Mouse (Mus musculus) retina, embryonic 14.5 days (tissue): ENCODE results near the gene Sgms2.
A peak's percentile ranks its signal among the peaks of the same experiment; 100 is the strongest.
"Not testable (repeated sequence)": the region's sequence is repeated elsewhere in the genome, so short reads cannot be mapped to it uniquely, and the experiment has no call there.

Experiments
- DNase-seq: peaks from one replicate; pipeline ENCODE4 v3.0.0-alpha.2; 2015; ENCODE audit warnings: low spot score

The Sgms2 gene

GRCm38 (mm10) chr3:131358205-131358604 is 133.0 kb downstream of the Sgms2 start:
- no peak for DNase-seq

GRCm38 (mm10) chr3:131357643-131358042 is 133.6 kb downstream of the Sgms2 start:
- DNase-seq = no peak

- no peak for DNase-seq
Observed at GRCm38 (mm10) chr3:131356026-131356425, 135.2 kb downstream of the Sgms2 start.

GRCm38 (mm10) chr3:131350539-131350938 is 140.7 kb downstream of the Sgms2 start:
- no peak for DNase-seq

GRCm38 (mm10) chr3:131349013-131349412 is 142.2 kb downstream of the Sgms2 start:
- no peak for DNase-seq

GRCm38 (mm10) chr3:131348579-131348950 is 142.6 kb downstream of the Sgms2 start:
- no peak for DNase-seq

GRCm38 (mm10) chr3:131347831-131348578 is 143.2 kb downstream of the Sgms2 start:
- peak; percentile 47 for DNase-seq

- no peak for DNase-seq
Observed at GRCm38 (mm10) chr3:131345903-131346302, 145.3 kb downstream of the Sgms2 start.

- DNase-seq = no peak
Observed at GRCm38 (mm10) chr3:131343311-131343710, 147.9 kb downstream of the Sgms2 start.

GRCm38 (mm10) chr3:131340885-131341284 is 150.3 kb downstream of the Sgms2 start:
- no peak for DNase-seq

GRCm38 (mm10) chr3:131339280-131339679 is 151.9 kb downstream of the Sgms2 start:
- no peak for DNase-seq

- not testable (repeated sequence) for DNase-seq
Observed at GRCm38 (mm10) chr3:131337749-131338148, 153.5 kb downstream of the Sgms2 start.

GRCm38 (mm10) chr3:131336629-131337028 is 154.6 kb downstream of the Sgms2 start:
- no peak for DNase-seq

GRCm38 (mm10) chr3:131335117-131335547 is 156.1 kb downstream of the Sgms2 start:
- DNase-seq = no peak

GRCm38 (mm10) chr3:131327189-131327588 is 164.0 kb downstream of the Sgms2 start:
- DNase-seq = no peak

GRCm38 (mm10) chr3:131326637-131327036 is 164.6 kb downstream of the Sgms2 start:
- DNase-seq = peak; percentile 57

- DNase-seq = no peak
Observed at GRCm38 (mm10) chr3:131322081-131322815, 169.0 kb downstream of the Sgms2 start.

GRCm38 (mm10) chr3:131320184-131320583 is 171.0 kb downstream of the Sgms2 start:
- peak; percentile 88 for DNase-seq

GRCm38 (mm10) chr3:131318211-131318610 is 173.0 kb downstream of the Sgms2 start:
- no peak for DNase-seq

GRCm38 (mm10) chr3:131317126-131317525 is 174.1 kb downstream of the Sgms2 start:
- DNase-seq = no peak

GRCm38 (mm10) chr3:131315957-131316510 is 175.2 kb downstream of the Sgms2 start:
- peak; percentile 78 for DNase-seq

GRCm38 (mm10) chr3:131312340-131312739 is 178.9 kb downstream of the Sgms2 start:
- DNase-seq = no peak

GRCm38 (mm10) chr3:131310572-131310971 is 180.6 kb downstream of the Sgms2 start:
- DNase-seq = no peak
